Mouse (Mus musculus): Measurements from ENCODE around the gene Myh14.
A peak's percentile ranks its signal among the peaks of the same experiment; 100 is the strongest.

- TF ChIP-seq HCFC1 (IDR thresholded peaks at IDR 0.05; ENCODE audit: borderline replicate concordance, insufficient read depth, low read length) (0 out of 2 replicates have a peak, but pooled peaks have one; percentile 39), CHD2 (IDR thresholded peaks at IDR 0.05; ENCODE audit: low read depth, low read length) (no peak), ZNF384 (IDR thresholded peaks at IDR 0.05; ENCODE audit: low read depth, low read length) (no peak)
These were observed 81.5 kb downstream of the Myh14 start for GRCm38 (mm10) chr7:44589149-44589548.
